Mouse (Mus musculus): ENCODE results near the gene Ttbk2. TPM values are rescaled to one million over a fixed set of nuclear protein-coding genes. Genes with fewer than 3 reads are reported as not detected.

Ttbk2 gene
- polyA plus RNA-seq, 1 experiment from 2014 or later, result 12.3 TPM

DNA sequence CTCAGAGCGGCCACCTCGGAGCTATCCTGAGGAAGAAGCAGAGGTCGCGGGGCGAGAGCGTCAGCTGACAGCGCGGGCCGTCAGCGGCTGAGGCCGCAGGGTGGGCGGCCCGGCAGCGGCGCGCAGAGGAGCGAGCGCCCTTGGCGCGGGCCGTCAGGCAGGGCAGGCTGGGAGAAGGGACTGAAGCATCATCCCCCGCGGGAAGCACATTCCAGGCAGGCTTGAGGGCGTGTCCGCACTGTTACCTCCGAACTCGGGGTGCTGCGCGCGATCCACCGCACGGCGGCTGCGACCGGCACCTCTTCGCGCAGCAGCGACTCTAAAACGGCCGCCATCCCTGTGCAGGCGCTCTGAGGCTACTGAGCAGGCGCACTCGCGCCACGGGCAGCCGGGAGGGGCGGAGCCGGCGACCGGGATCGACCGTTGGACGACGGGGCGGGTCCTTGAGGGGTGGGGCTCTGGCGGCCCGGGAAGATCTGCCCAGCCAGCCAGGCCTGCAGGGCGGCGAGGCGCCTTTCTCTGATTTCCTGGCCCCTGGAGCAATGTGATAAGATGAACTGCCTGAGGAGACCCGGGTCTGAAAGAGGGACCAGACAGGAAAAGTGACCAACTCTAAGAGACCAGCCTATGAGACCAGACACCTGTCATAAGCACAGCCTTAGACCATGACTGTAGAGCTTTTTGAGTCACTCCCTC is 119.1 kb downstream of the Ttbk2 start:
- Histone ChIP-seq H3K27me3 (no peaks in the 10 kb centered on the region), H3K36me3 (peaks cover 22% of the 10 kb centered on the region), H3K9me3 (no peaks in the 10 kb centered on the region), H3K4me3 (peak overlapping the region; percentile 93), H3K9ac (peak overlapping the region; percentile 96), H3K27ac (peak overlapping the region; percentile 91), H3K4me1 (replicated peaks) (peaks cover 40% of the 10 kb centered on the region), H3K4me2 (peak overlapping the region; percentile 94)
- peak; percentile 99 for ATAC-seq (ENCODE audit: low FRiP score)
- under 1% methylated on average over 61 of the region's 61 CpGs for WGBS

DNA sequence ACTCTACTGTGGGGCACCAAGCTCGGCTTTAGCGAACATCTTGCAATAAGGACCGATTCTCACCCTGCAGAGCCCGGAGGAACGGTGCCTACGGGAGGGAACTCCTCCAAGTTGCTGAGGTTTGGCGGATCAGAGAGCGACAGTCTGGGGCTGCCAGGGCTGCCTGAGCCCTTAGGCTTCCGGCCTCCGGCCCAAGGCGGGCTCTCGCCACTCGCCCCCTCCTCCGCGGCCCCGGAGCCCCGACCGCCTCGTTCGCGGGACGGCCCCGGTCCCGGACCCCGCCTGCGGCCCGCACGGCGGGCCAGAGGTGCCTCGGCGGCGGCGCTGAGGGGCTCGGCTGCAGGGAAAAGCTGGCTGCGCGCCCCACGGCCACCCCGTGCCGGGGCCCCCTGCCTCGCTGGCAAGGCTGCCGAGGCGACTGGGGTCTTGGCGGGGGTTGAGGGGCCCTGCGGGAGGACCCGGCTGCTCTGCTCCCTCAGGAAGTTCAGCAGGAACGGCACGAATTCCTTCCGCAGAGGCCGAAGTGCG is 119.7 kb downstream of the Ttbk2 start:
- H3K27me3 ChIP-seq, result no peaks in the 10 kb centered on the region
- WGBS, result under 1% methylated on average over 50 of the region's 50 CpGs
- peak overlapping the region; percentile 94 for H3K4me2 ChIP-seq
- peak overlapping the region; percentile 93 for H3K4me3 ChIP-seq
- peak; percentile 56 for ATAC-seq (ENCODE audit: low FRiP score)
- H3K4me1 ChIP-seq (replicated peaks), result peaks cover 40% of the 10 kb centered on the region
- peaks cover 28% of the 10 kb centered on the region for H3K36me3 ChIP-seq
- H3K27ac ChIP-seq, result peak overlapping the region; percentile 91
- no peaks in the 10 kb centered on the region for H3K9me3 ChIP-seq
- peak overlapping the region; percentile 96 for H3K9ac ChIP-seq

DNA sequence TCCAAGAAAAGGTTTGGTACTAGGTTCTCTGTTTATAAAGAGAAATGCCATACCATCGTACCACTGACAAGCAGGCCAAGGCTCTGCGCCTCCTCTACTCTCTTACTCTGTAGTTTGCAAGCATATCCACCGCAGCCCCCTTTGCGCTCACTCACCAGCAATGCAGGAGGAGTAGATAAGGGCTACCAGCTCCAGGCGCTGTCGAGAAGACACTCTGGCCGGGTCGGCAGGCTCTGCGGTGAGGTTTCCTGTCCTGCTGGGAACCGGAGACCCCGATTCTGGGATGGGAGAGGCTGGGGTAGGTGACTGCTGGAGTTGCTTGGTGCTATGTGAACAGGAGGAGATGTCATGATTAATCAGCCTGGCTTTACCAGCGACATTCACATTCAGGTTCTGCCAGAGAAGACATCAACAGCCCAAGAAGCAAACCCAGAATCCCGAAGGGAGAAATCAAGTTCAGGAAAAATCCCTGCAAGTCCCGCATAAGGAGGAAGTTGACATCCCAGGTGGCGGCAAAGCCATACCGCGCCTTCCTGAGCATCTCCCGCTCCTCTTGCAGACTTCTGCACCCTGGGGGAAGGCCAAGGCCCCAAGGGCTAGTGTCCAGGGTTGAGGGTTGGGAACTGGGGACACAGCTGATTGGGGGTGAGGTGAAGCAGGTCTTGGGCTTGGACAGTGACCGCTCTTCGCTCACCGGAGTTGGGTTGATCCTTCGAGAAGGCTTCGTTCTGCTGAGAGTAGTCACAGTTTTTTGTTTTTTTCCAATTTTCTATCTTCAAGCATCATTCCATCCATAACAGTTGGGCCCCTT is 120.4 kb downstream of the Ttbk2 start:
- H3K27ac ChIP-seq, result no peak overlapping the region
- H3K9me3 ChIP-seq, result no peaks in the 10 kb centered on the region
- ATAC-seq (ENCODE audit: low FRiP score), result no peak
- peak overlapping the region; percentile 96 for H3K9ac ChIP-seq
- WGBS, result 7% methylated on average over 23 of the region's 23 CpGs
- H3K4me2 ChIP-seq, result peak overlapping the region; percentile 94
- H3K36me3 ChIP-seq, result peaks cover 35% of the 10 kb centered on the region
- peak overlapping the region; percentile 93 for H3K4me3 ChIP-seq
- no peaks in the 10 kb centered on the region for H3K27me3 ChIP-seq
- peaks cover 40% of the 10 kb centered on the region for H3K4me1 ChIP-seq (replicated peaks)

DNA sequence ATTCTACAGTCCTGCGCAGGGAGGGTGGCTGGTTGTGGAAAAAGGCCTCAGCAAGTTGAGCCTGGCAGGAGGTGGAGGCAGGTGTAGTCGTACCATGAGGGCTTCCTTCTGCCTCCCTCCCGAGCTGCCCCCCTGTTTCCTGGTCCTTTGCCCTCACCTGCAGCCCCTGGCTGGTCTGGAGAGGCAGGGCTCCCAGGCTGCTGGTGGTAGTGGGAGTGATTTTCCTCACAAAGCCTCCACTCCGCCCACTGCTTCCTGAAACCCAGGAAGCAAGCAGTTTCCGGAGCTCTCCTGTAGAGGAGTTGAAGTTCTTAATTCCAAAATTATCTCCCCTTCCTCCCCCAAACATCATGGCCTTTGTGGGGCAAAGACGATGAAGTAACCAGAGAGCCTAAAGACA is 126.2 kb downstream of the Ttbk2 start:
- WGBS, result 92% methylated on average over 6 of the region's 6 CpGs
- Histone ChIP-seq H3K4me1 (replicated peaks) (peaks cover 17% of the 10 kb centered on the region), H3K9me3 (no peaks in the 10 kb centered on the region), H3K4me2 (no peak overlapping the region), H3K36me3 (peaks cover 87% of the 10 kb centered on the region), H3K27ac (no peak overlapping the region), H3K9ac (no peak overlapping the region), H3K4me3 (no peak overlapping the region), H3K27me3 (no peaks in the 10 kb centered on the region)
- ATAC-seq (ENCODE audit: low FRiP score), result no peak

DNA sequence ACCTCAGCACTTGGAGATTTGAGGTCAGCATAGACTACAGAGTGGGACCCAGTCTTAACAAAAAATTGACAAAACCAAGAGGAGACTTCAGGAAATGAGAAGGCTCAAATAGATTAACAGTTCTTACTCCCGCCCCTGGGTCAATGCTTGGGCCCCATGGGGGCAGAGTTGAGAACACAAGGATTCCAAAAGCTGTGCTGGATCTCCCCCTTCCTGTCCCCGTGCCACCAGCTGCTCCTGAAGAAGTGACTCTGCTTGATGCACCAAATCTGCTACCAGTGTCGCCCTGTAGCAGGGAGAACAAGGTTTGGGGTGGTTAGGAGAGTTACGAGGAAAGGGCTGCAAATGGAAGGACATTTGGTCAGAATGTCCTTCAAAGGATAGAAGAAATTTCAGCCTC is 126.8 kb downstream of the Ttbk2 start:
- no peak overlapping the region for H3K4me3 ChIP-seq
- H3K4me2 ChIP-seq, result no peak overlapping the region
- no peak overlapping the region for H3K9ac ChIP-seq
- H3K4me1 ChIP-seq (replicated peaks), result peaks cover 12% of the 10 kb centered on the region
- H3K27ac ChIP-seq, result no peak overlapping the region
- no peaks in the 10 kb centered on the region for H3K9me3 ChIP-seq
- WGBS, result 81% methylated on average over 4 of the region's 4 CpGs
- H3K27me3 ChIP-seq, result no peaks in the 10 kb centered on the region
- ATAC-seq (ENCODE audit: low FRiP score), result no peak
- peaks cover 92% of the 10 kb centered on the region for H3K36me3 ChIP-seq

DNA sequence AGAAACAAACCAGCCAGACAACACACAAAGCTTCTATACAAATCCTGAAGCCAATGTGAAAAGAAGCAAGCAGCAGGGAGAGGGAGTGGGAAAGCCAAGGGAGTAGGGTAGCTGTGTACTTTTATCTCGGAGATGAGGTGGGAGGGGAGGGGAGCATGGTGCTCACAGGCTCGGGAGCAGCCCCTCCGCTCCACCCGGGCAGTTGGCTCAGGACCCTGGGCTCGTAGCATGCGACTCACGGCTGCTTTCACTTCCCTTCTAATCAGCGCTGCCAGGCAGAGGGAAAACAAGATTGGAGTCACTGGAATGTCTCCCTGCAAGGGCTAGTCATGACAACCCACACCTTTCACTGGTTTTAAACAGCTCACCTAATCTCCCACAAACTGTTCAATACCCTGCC is 127.9 kb downstream of the Ttbk2 start:
- peaks cover under 1% of the 10 kb centered on the region; the same call in 1 of the 2 replicates for H3K4me1 ChIP-seq (replicated peaks)
- H3K36me3 ChIP-seq, result peaks cover 94% of the 10 kb centered on the region
- 76% methylated on average over 8 of the region's 8 CpGs for WGBS
- no peaks in the 10 kb centered on the region for H3K27me3 ChIP-seq
- H3K9ac ChIP-seq, result no peak overlapping the region
- no peaks in the 10 kb centered on the region for H3K9me3 ChIP-seq
- no peak overlapping the region for H3K4me2 ChIP-seq
- H3K4me3 ChIP-seq, result no peak overlapping the region
- no peak for ATAC-seq (ENCODE audit: low FRiP score)
- no peak overlapping the region for H3K27ac ChIP-seq

DNA sequence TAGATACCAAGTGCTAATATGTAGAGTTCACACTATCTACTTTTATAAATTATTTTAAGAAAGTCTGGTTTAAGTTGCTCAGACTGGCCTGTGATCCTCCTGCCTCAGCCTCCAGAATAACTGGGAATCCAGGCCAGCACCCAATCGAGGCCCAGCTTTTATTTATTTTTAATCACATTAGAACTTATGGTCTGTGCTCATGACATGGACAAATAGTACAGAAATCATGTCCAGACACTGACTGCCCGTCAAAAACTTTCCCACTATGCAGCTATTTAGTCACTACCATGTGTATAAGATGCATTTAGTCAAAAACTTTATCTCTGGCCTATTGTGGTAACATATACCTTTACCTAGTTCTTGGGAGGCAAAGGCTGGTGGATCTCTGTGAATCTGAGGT is 128.5 kb downstream of the Ttbk2 start:
- Histone ChIP-seq H3K27ac (no peak overlapping the region), H3K4me3 (no peak overlapping the region), H3K4me1 (replicated peaks) (no peaks in the 10 kb centered on the region; the same call in 1 of the 2 replicates), H3K9me3 (no peaks in the 10 kb centered on the region), H3K4me2 (no peak overlapping the region), H3K36me3 (peaks cover 94% of the 10 kb centered on the region), H3K27me3 (no peaks in the 10 kb centered on the region), H3K9ac (no peak overlapping the region)
- 88% methylated on average over 2 of the region's 2 CpGs for WGBS
- ATAC-seq (ENCODE audit: low FRiP score), result no peak

DNA sequence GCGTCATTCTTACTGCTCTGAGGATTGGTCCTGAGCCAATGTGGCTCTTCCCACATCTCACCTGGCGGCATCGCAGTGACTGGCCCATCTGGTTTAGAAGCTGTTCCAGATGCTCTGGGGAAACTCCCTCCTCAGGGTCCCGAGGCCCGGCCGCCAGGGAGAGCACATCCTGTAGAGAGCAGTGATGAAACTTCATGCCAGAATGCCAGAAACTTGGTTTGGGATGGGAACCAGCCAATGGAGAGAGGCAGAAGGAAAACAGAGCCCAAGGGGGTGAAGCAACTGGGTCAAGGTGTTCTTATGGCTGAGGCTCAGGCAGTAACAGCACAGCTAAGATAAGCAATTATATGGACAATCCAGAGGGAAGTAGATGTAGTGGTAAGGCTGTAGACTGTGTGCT is 129.6 kb downstream of the Ttbk2 start:
- no peak for ATAC-seq (ENCODE audit: low FRiP score)
- 96% methylated on average over 6 of the region's 6 CpGs for WGBS
- H3K27me3 ChIP-seq, result no peaks in the 10 kb centered on the region
- H3K4me3 ChIP-seq, result no peak overlapping the region
- H3K4me1 ChIP-seq (replicated peaks), result no peaks in the 10 kb centered on the region; the same call in 1 of the 2 replicates
- no peak overlapping the region for H3K9ac ChIP-seq
- H3K4me2 ChIP-seq, result no peak overlapping the region
- no peaks in the 10 kb centered on the region for H3K9me3 ChIP-seq
- peaks cover 93% of the 10 kb centered on the region for H3K36me3 ChIP-seq
- no peak overlapping the region for H3K27ac ChIP-seq

DNA sequence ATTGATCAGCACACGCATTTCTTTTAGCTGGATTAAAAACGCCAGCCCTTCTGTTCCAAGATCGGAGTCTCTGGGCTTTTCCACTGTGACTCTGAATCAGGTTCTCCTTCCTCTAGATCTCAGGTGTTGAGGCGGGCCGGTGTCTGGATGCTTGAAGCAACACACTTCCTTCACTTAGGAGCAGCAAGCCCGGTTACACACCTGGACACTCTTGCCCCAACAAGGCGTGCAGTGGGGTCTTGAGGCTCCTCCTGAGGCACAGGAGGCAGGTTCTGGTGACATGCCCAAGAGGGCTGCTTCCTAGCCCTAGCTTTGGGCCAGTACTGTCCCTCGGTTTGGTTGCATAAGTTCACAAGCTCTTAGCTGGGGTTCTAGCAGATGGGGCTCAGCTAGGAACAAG is 131.9 kb downstream of the Ttbk2 start:
- Histone ChIP-seq H3K9ac (no peak overlapping the region), H3K9me3 (no peaks in the 10 kb centered on the region), H3K27me3 (no peaks in the 10 kb centered on the region), H3K27ac (no peak overlapping the region), H3K4me2 (no peak overlapping the region), H3K36me3 (peaks cover 89% of the 10 kb centered on the region), H3K4me1 (replicated peaks) (no peaks in the 10 kb centered on the region; the same call in 1 of the 2 replicates), H3K4me3 (no peak overlapping the region)
- ATAC-seq (ENCODE audit: low FRiP score), result no peak
- 96% methylated on average over 8 of the region's 8 CpGs for WGBS

DNA sequence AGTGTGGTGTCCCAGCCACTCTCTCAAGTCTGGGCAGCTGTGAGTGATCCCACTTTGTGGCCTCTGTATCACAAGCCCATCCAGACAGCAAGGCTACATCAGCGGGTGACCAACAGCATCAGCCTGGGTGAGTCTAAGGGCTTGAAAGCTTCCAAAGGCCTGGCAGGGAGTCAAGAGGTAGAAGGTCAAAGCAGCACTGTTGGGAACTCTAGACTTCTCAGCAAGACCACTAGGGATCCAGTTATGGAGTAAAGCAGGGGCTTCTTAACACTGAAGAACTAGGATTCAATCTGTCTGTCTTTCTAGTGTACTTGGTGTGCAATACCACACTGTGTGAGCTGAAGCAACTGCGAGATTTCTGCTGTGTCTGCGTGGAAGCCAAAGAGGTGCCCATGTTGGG is 137.0 kb downstream of the Ttbk2 start:
- no peak overlapping the region for H3K9ac ChIP-seq
- H3K4me1 ChIP-seq (replicated peaks), result no peaks in the 10 kb centered on the region
- no peak overlapping the region for H3K27ac ChIP-seq
- no peak overlapping the region for H3K4me3 ChIP-seq
- H3K9me3 ChIP-seq, result no peaks in the 10 kb centered on the region
- no peak overlapping the region for H3K4me2 ChIP-seq
- no peaks in the 10 kb centered on the region for H3K27me3 ChIP-seq
- WGBS, result 95% methylated on average over 3 of the region's 3 CpGs
- no peak for ATAC-seq (ENCODE audit: low FRiP score)
- H3K36me3 ChIP-seq, result peaks cover 66% of the 10 kb centered on the region

DNA sequence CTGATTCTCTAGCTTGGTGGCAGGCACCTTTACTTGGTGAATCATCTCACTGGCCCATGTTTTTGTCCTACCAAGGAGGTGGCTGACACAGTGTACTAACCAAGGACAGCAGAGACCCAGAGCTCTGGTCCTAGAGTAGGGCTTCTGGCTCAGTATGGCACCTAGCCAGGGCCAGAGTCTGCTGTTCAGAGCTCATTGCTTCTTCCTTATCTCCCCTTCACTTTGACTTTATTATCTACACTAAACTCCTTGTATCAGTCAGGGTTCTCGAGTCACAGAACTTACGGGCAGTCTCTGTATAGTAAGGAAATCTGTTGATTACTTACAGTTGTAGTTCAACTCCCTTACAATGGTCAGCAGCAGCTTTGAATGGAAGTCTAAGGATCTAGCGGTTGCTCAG is 139.5 kb downstream of the Ttbk2 start:
- Histone ChIP-seq H3K4me2 (no peak overlapping the region), H3K9ac (no peak overlapping the region), H3K9me3 (no peaks in the 10 kb centered on the region), H3K4me3 (no peak overlapping the region), H3K36me3 (peaks cover 58% of the 10 kb centered on the region), H3K4me1 (replicated peaks) (no peaks in the 10 kb centered on the region), H3K27me3 (no peaks in the 10 kb centered on the region), H3K27ac (no peak overlapping the region)
- WGBS, result 93% methylated on average over 3 of the region's 3 CpGs
- no peak for ATAC-seq (ENCODE audit: low FRiP score)

DNA sequence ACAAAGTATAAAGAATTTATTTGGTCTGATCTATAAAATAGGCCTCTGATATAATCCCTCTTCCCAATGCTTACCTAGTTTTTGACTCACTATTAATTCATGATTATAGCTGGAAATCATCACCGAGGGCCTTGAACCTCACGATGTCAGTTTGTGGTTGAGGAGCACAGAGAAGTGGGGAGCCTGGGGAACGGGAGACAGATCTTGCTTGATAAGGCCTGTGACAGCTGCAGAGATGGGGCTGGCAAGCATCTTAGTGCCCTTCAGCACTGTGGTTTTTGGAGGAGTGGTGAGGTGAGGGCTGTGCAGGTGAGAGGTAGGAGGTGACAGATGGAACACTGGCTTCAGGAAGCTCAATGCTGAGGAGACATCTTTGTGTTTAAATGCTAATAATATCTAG is 140.2 kb downstream of the Ttbk2 start:
- no peaks in the 10 kb centered on the region for H3K9me3 ChIP-seq
- H3K4me1 ChIP-seq (replicated peaks), result no peaks in the 10 kb centered on the region
- H3K27ac ChIP-seq, result no peak overlapping the region
- no peak overlapping the region for H3K4me2 ChIP-seq
- no peak overlapping the region for H3K4me3 ChIP-seq
- no peak overlapping the region for H3K9ac ChIP-seq
- H3K27me3 ChIP-seq, result no peaks in the 10 kb centered on the region
- no peak for ATAC-seq (ENCODE audit: low FRiP score)
- WGBS, result 94% methylated on average over 3 of the region's 3 CpGs
- peaks cover 60% of the 10 kb centered on the region for H3K36me3 ChIP-seq
